Mouse (Mus musculus): ENCODE data around the gene Sacm1l. TPM values are rescaled to one million over a fixed set of nuclear protein-coding genes. Genes with fewer than 3 reads are reported as not detected.

Gene Sacm1l
- 20.5 and 20.8 TPM in 2 replicates for total RNA-seq (2012; rRNA removed)
- 10 to 100 TPM in 1 of 2 experiments, not detected in 1; 21.7 TPM for polyA plus RNA-seq (2012; ENCODE audit: insufficient read depth in 1 of 2, insufficient read length in 2 of 2, low read depth in 1 of 2, low replicate concordance in 2 of 2, missing spikeins in 1 of 2)

DNA sequence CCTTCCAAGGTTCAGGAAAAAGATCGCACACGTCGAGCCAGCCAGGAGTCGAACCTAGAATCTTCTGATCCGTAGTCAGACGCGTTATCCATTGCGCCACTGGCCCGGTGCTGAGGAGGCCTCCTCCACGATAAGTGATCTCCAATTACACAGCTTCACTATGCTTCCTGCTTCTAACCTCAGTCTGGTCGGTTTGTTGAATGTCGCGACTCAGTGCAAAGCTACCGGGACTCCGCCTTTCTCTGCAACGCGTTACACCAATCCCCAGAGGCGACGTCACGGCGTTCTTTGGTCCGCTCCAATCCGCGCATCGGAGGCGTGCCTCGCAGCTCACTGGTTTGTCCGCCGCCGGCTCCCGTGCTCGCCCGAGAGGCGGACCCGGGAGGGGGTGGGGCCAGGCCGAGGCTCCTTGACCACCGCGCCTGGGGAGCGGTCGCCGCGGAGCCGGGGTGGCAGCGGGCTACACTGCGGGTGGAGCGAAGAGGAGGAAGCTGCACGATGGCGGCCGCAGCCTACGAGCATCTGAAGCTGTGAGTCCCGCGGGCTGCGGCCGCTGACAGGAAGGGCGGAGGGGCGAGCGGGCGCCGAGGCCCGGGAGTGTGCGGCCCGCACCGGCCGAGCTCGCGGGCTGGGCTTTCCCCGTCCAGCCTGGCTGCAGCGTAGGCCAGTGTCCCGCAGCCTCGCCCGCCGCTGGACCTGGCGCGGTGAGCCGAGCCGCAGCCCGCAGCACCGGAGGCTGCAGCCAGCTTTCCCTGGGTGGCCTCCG, at the start of gene Sacm1l:
Gene Sacm1l (plus strand): TSS at position 368 of the 766 bp plus-strand sequence.
- Histone ChIP-seq H3K4me3 (ENCODE audit: control insufficient read depth in 1 of 2, insufficient read depth in 1 of 2, low read depth in 2 of 2, low read length in 2 of 2) (peak within 1 kb of the TSS; percentile 82 to 96), H3K9me3 (replicated peaks; ENCODE audit: insufficient read depth, low read length) (no peaks in the 10 kb centered on the region), H3K9ac (ENCODE audit: control insufficient read depth, low read depth, low read length, poor library complexity, severe bottlenecking) (peak within 1 kb of the TSS; percentile 79), H3K79me2 (ENCODE audit: control insufficient read depth, insufficient read depth, low read length, poor library complexity) (peaks cover 28% of the 10 kb centered on the region), H3K27me3 (ENCODE audit: control insufficient read depth in 1 of 2, insufficient read depth in 2 of 2, low read length in 2 of 2) (no peaks in the 10 kb centered on the region), H3K4me1 (ENCODE audit: control insufficient read depth in 1 of 2, insufficient read depth in 2 of 2, low read length in 2 of 2) (peaks cover 9 to 18% of the 10 kb centered on the region in 2 experiments; a peak in 3 of 4 replicates), H3K36me3 (ENCODE audit: control insufficient read depth in 1 of 2, insufficient read depth in 2 of 2, low read length in 2 of 2) (peaks cover 0 to 27% of the 10 kb centered on the region in 2 experiments; a peak in 2 of 4 replicates), H3K27ac (ENCODE audit: control insufficient read depth, low read depth, low read length) (peak within 1 kb of the TSS; percentile 78)
- DNase-seq (ENCODE audit: low read depth, low spot score), result peak; percentile 99
- 0 out of 2 replicates have a peak, but pooled peaks have one; percentile 12 for TF ChIP-seq ZKSCAN1 (IDR thresholded peaks at IDR 0.05; ENCODE audit: low read depth, low read length)
- peak; percentile 42; the same call in 1 of the 2 replicates for TF ChIP-seq NRF1 (IDR thresholded peaks at IDR 0.05; ENCODE audit: insufficient read depth, low read depth, low read length, poor library complexity, severe bottlenecking)
- peak; percentile 69; the same call in 1 of the 2 replicates for TF ChIP-seq TCF12 (IDR thresholded peaks at IDR 0.05; ENCODE audit: low read depth, low read length)
- TF ChIP-seq USF2 (IDR thresholded peaks at IDR 0.05; ENCODE audit: borderline replicate concordance in 1 of 2, insufficient read depth in 1 of 2, low read depth in 1 of 2, low read length in 2 of 2), result no peak
- TF ChIP-seq BHLHE40 (IDR thresholded peaks at IDR 0.05; ENCODE audit: borderline replicate concordance, low read depth, low read length), result no peak
- peak; percentile 83 to 89; a peak in 3 of 4 replicates for TF ChIP-seq POLR2A (IDR thresholded peaks at IDR 0.05; ENCODE audit: control insufficient read depth in 1 of 2, insufficient read depth in 1 of 2, low read depth in 1 of 2, low read length in 2 of 2, poor library complexity in 1 of 2)
- TF ChIP-seq ETS1 (IDR thresholded peaks at IDR 0.05; ENCODE audit: low read depth, low read length), result peak; percentile 61; the same call in 1 of the 2 replicates
- no peak for TF ChIP-seq CTCF (IDR thresholded peaks at IDR 0.05 in 2 of 3, conservative IDR thresholded peaks at IDR 0.05 in 1 of 3; ENCODE audit: control insufficient read depth in 1 of 3, insufficient read depth in 1 of 3, low read depth in 2 of 3, low read length in 3 of 3, poor library complexity in 1 of 3, severe bottlenecking in 1 of 3)
- no peak for TF ChIP-seq MEF2A (IDR thresholded peaks at IDR 0.05; ENCODE audit: extremely low read depth, insufficient replicate concordance, low read depth, low read length, poor library complexity, severe bottlenecking)
- TF ChIP-seq MYC (IDR thresholded peaks at IDR 0.05; ENCODE audit: low read depth, low read length), result peak; percentile 45; the same call in 1 of the 2 replicates
- TF ChIP-seq RAD21 (IDR thresholded peaks at IDR 0.05; ENCODE audit: low read depth, low read length), result no peak
- peak; percentile 100 for TF ChIP-seq MAFK (IDR thresholded peaks at IDR 0.05; ENCODE audit: borderline replicate concordance, low read depth, low read length)
- 0 out of 2 replicates have a peak, but pooled peaks have one; percentile 26 for TF ChIP-seq MAX (IDR thresholded peaks at IDR 0.05; ENCODE audit: low read length)
- TF ChIP-seq ELF1 (IDR thresholded peaks at IDR 0.05; ENCODE audit: low read depth, low read length), result peak; percentile 93
- peak; percentile 60; the same call in 1 of the 2 replicates for TF ChIP-seq POLR2AphosphoS5 (IDR thresholded peaks at IDR 0.05; ENCODE audit: borderline replicate concordance, low read depth, low read length)
- no peak for TF ChIP-seq USF1 (IDR thresholded peaks at IDR 0.05; ENCODE audit: low read depth, low read length)
- peak; percentile 93 for TF ChIP-seq POLR2AphosphoS2 (IDR thresholded peaks at IDR 0.05; ENCODE audit: low read length)
- peak; percentile 76 for TF ChIP-seq KAT2A (conservative IDR thresholded peaks at IDR 0.05; ENCODE audit: low read depth, low read length)
- TF ChIP-seq MAZ (IDR thresholded peaks at IDR 0.05; ENCODE audit: low read depth, low read length), result peak; percentile 36; the same call in 1 of the 2 replicates
- peak; percentile 85 for TF ChIP-seq HCFC1 (IDR thresholded peaks at IDR 0.05; ENCODE audit: low read depth, low read length)
- no peak for TF ChIP-seq SMC3 (IDR thresholded peaks at IDR 0.05; ENCODE audit: low read depth, low read length)
- no peak for TF ChIP-seq JUND (IDR thresholded peaks at IDR 0.05; ENCODE audit: low read depth, low read length)
- TF ChIP-seq E2F4 (IDR thresholded peaks at IDR 0.05; ENCODE audit: borderline replicate concordance, low read depth, low read length), result peak; percentile 85; the same call in 1 of the 2 replicates
- TF ChIP-seq UBTF (IDR thresholded peaks at IDR 0.05; ENCODE audit: borderline replicate concordance, insufficient read depth, low read depth, low read length), result no peak; the same call in 1 of the 2 replicates
- TF ChIP-seq RCOR1 (IDR thresholded peaks at IDR 0.05; ENCODE audit: low read depth, low read length), result 0 out of 2 replicates have a peak, but pooled peaks have one; percentile 26
- peak; percentile 80 for TF ChIP-seq NELFE (IDR thresholded peaks at IDR 0.05; ENCODE audit: low read depth, low read length)
- no peak for TF ChIP-seq GABPA (IDR thresholded peaks at IDR 0.05; ENCODE audit: low read depth, low read length)
- TF ChIP-seq SIN3A (IDR thresholded peaks at IDR 0.05; ENCODE audit: low read length), result peak; percentile 72
- peak; percentile 49; the same call in 1 of the 2 replicates for TF ChIP-seq CHD2 (IDR thresholded peaks at IDR 0.05; ENCODE audit: low read length)
- TF ChIP-seq CHD1 (IDR thresholded peaks at IDR 0.05; ENCODE audit: low read depth, low read length), result no peak
- no peak for TF ChIP-seq ZC3H11A (IDR thresholded peaks at IDR 0.05; ENCODE audit: low read depth, low read length)
- 0 out of 2 replicates have a peak, but pooled peaks have one; percentile 17 for TF ChIP-seq ZNF384 (IDR thresholded peaks at IDR 0.05; ENCODE audit: low read depth, low read length)
- TF ChIP-seq ZMIZ1 (IDR thresholded peaks at IDR 0.05; ENCODE audit: low read depth, low read length), result peak; percentile 66; the same call in 1 of the 2 replicates
